Mouse (Mus musculus) kidney, adult 2 months (tissue): ENCODE results near the gene Rpl27.

Experiments
- CTCF ChIP-seq: fragments of 200-500 bp; conservative IDR thresholded peaks from 2 replicates; pipeline ENCODE4 v1.5.1; 2011; ENCODE audit warnings: low read depth, mild to moderate bottlenecking, control low read depth, low read length, moderate library complexity, mixed read lengths; ENCODE audit not compliant: insufficient read depth, insufficient read length
- POLR2A ChIP-seq: fragments of 200-500 bp; IDR thresholded peaks from one replicate; pipeline ENCODE4 v1.6.1; 2011; ENCODE audit warnings: low read depth, low read length, control low read depth

GRCm38 (mm10) chr11:101454702-101455101, 12.6 kb downstream of the Rpl27 start:
- no peak for TF ChIP-seq CTCF
- no peak for TF ChIP-seq POLR2A
